Mouse (Mus musculus): ENCODE data around the gene Lbhd1. TPM values are rescaled to one million over a fixed set of nuclear protein-coding genes. Genes with fewer than 3 reads are reported as not detected.
A peak's percentile ranks its signal among the peaks of the same experiment; 100 is the strongest.
"Not testable (repeated sequence)": the region's sequence is repeated elsewhere in the genome, so short reads cannot be mapped to it uniquely, and the experiment has no call there.

The Lbhd1 gene
- polyA plus RNA-seq, 1 experiment = 0.55 TPM

- H3K4me1 ChIP-seq (ENCODE audit: control insufficient read depth, insufficient read depth, insufficient read length, low read length) = no peaks in the 10 kb centered on the region
- H3K36me3 ChIP-seq (ENCODE audit: control insufficient read depth, insufficient read depth, low read length) = no peaks in the 10 kb centered on the region
- H3K4me3 ChIP-seq (ENCODE audit: low read depth, low read length) = no peak overlapping the region
- WGBS = 82% methylated on average over 3 of the region's 3 CpGs
- H3K27me3 ChIP-seq (ENCODE audit: control insufficient read depth, insufficient read depth, low read length) = no peaks in the 10 kb centered on the region
- no peak for TF ChIP-seq CTCF (IDR thresholded peaks at IDR 0.05; ENCODE audit: extremely low read depth, insufficient read length, insufficient replicate concordance, low read depth, low read length)
- no peak for TF ChIP-seq POLR2A (IDR thresholded peaks at IDR 0.05; ENCODE audit: low read depth, low read length)
- H3K27ac ChIP-seq (ENCODE audit: insufficient read depth, low read depth, low read length) = no peak overlapping the region
Measured at GRCm38 (mm10) chr19:8853117-8853516, 30.4 kb upstream of the Lbhd1 start.

GRCm38 (mm10) chr19:8857689-8858088 lies 25.8 kb upstream of the Lbhd1 start:
- WGBS = 27% methylated on average over 4 of the region's 4 CpGs
- TF ChIP-seq CTCF (IDR thresholded peaks at IDR 0.05; ENCODE audit: extremely low read depth, insufficient read length, insufficient replicate concordance, low read depth, low read length) (peak; percentile 64; the same call in 1 of the 2 replicates), POLR2A (IDR thresholded peaks at IDR 0.05; ENCODE audit: low read depth, low read length) (no peak)
- no peak overlapping the region for H3K4me3 ChIP-seq (ENCODE audit: low read depth, low read length)

GRCm38 (mm10) chr19:8859018-8859417 lies 24.5 kb upstream of the Lbhd1 start:
- Histone ChIP-seq H3K4me3 (ENCODE audit: low read depth, low read length) (no peak overlapping the region), H3K27me3 (ENCODE audit: control insufficient read depth, insufficient read depth, low read length) (no peaks in the 10 kb centered on the region), H3K36me3 (ENCODE audit: control insufficient read depth, insufficient read depth, low read length) (no peaks in the 10 kb centered on the region), H3K27ac (ENCODE audit: insufficient read depth, low read depth, low read length) (no peak overlapping the region), H3K4me1 (ENCODE audit: control insufficient read depth, insufficient read depth, insufficient read length, low read length) (no peaks in the 10 kb centered on the region)
- 18% methylated on average over 1 of the region's 1 CpGs for WGBS
- TF ChIP-seq POLR2A (IDR thresholded peaks at IDR 0.05; ENCODE audit: low read depth, low read length) (no peak), CTCF (IDR thresholded peaks at IDR 0.05; ENCODE audit: extremely low read depth, insufficient read length, insufficient replicate concordance, low read depth, low read length) (no peak)

More at GRCm38 (mm10) chr19:8857689-8858088, 25.8 kb upstream of the Lbhd1 start:
- H3K4me1 ChIP-seq (ENCODE audit: control insufficient read depth, insufficient read depth, insufficient read length, low read length) = no peaks in the 10 kb centered on the region
- no peaks in the 10 kb centered on the region for H3K27me3 ChIP-seq (ENCODE audit: control insufficient read depth, insufficient read depth, low read length)
- no peak overlapping the region for H3K27ac ChIP-seq (ENCODE audit: insufficient read depth, low read depth, low read length)
- H3K36me3 ChIP-seq (ENCODE audit: control insufficient read depth, insufficient read depth, low read length) = no peaks in the 10 kb centered on the region

- Histone ChIP-seq H3K36me3 (ENCODE audit: control insufficient read depth, insufficient read depth, low read length) (no peaks in the 10 kb centered on the region), H3K4me1 (ENCODE audit: control insufficient read depth, insufficient read depth, insufficient read length, low read length) (no peaks in the 10 kb centered on the region), H3K27ac (ENCODE audit: insufficient read depth, low read depth, low read length) (no peak overlapping the region), H3K27me3 (ENCODE audit: control insufficient read depth, insufficient read depth, low read length) (no peaks in the 10 kb centered on the region), H3K4me3 (ENCODE audit: low read depth, low read length) (no peak overlapping the region)
- 76% methylated on average over 6 of the region's 6 CpGs for WGBS
- TF ChIP-seq POLR2A (IDR thresholded peaks at IDR 0.05; ENCODE audit: low read depth, low read length) = no peak
- TF ChIP-seq CTCF (IDR thresholded peaks at IDR 0.05; ENCODE audit: extremely low read depth, insufficient read length, insufficient replicate concordance, low read depth, low read length) = no peak
Measured at GRCm38 (mm10) chr19:8864265-8864664, 19.3 kb upstream of the Lbhd1 start.

GRCm38 (mm10) chr19:8870381-8870780 lies 13.2 kb upstream of the Lbhd1 start:
- peaks cover 11% of the 10 kb centered on the region; the same call in 1 of the 2 replicates for H3K4me1 ChIP-seq (ENCODE audit: control insufficient read depth, insufficient read depth, insufficient read length, low read length)
- not testable (repeated sequence) for H3K27ac ChIP-seq (ENCODE audit: insufficient read depth, low read depth, low read length); H3K4me3 ChIP-seq (ENCODE audit: low read depth, low read length); H3K27me3 ChIP-seq (ENCODE audit: control insufficient read depth, insufficient read depth, low read length)
- H3K36me3 ChIP-seq (ENCODE audit: control insufficient read depth, insufficient read depth, low read length) = peaks cover 17% of the 10 kb centered on the region
- WGBS = 50% methylated on average over 3 of the region's 3 CpGs

GRCm38 (mm10) chr19:8870838-8871237 lies 12.7 kb upstream of the Lbhd1 start:
- H3K27me3 ChIP-seq (ENCODE audit: control insufficient read depth, insufficient read depth, low read length) = no peaks in the 10 kb centered on the region
- H3K4me1 ChIP-seq (ENCODE audit: control insufficient read depth, insufficient read depth, insufficient read length, low read length) = peaks cover 11% of the 10 kb centered on the region; the same call in 1 of the 2 replicates
- peaks cover 21% of the 10 kb centered on the region for H3K36me3 ChIP-seq (ENCODE audit: control insufficient read depth, insufficient read depth, low read length)
- H3K27ac ChIP-seq (ENCODE audit: insufficient read depth, low read depth, low read length) = peak overlapping the region; percentile 52
- WGBS = 11% methylated on average over 9 of the region's 9 CpGs
- H3K4me3 ChIP-seq (ENCODE audit: low read depth, low read length) = peak overlapping the region; percentile 87
- TF ChIP-seq CTCF (IDR thresholded peaks at IDR 0.05; ENCODE audit: extremely low read depth, insufficient read length, insufficient replicate concordance, low read depth, low read length) = no peak
- TF ChIP-seq POLR2A (IDR thresholded peaks at IDR 0.05; ENCODE audit: low read depth, low read length) = no peak

GRCm38 (mm10) chr19:8871267-8872186 lies 12.0 kb upstream of the Lbhd1 start, which contains the start of gene Ubxn1:
TSS of gene Ubxn1 (plus strand) at chr19:8871496.
- peak within 1 kb of the TSS; percentile 87 for H3K4me3 ChIP-seq (ENCODE audit: low read depth, low read length)
- peaks cover 11% of the 10 kb centered on the region; the same call in 1 of the 2 replicates for H3K4me1 ChIP-seq (ENCODE audit: control insufficient read depth, insufficient read depth, insufficient read length, low read length)
- TF ChIP-seq CTCF (IDR thresholded peaks at IDR 0.05; ENCODE audit: extremely low read depth, insufficient read length, insufficient replicate concordance, low read depth, low read length) (no peak), POLR2A (IDR thresholded peaks at IDR 0.05; ENCODE audit: low read depth, low read length) (peak; percentile 81)
- peak within 1 kb of the TSS; percentile 68 for H3K27ac ChIP-seq (ENCODE audit: insufficient read depth, low read depth, low read length)
- peaks cover 26% of the 10 kb centered on the region for H3K36me3 ChIP-seq (ENCODE audit: control insufficient read depth, insufficient read depth, low read length)
- H3K27me3 ChIP-seq (ENCODE audit: control insufficient read depth, insufficient read depth, low read length) = no peaks in the 10 kb centered on the region
- WGBS = under 1% methylated on average over 57 of the region's 59 CpGs

Data from small intestine, adult 2 months (tissue).